In the genomic region with DNA sequence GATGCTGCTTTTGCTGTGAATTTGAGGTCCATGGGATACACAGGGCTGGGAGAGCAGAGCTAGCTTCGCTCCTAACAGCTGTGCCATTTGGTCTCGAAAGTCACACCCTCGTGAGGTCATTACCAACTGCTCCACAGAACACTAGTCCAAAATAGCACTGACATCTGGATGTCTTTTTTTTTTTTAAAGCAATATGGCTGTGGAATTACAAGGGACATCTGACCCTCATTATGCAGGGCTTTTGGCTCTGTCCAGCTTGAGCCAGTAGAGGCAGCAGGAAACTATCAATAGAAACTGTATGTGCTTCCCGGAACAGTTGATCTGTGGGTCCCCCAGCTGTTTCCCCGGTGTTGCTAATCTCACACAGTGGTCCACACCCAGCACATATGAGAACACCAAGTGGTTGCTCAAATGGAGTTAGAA, we compare ENCODE assay signal across 16 mouse cellular contexts.
DNase-seq lines count a peak whose midpoint lies in the region; ATAC-seq and TF ChIP-seq lines count a peak whose summit lies in the region.
"Had no signal": no experiment of that assay in that cellular context is flagged by ENCODE, and none has a peak within 500 bp of the region (broad histone marks: within the 10 kb centered on the region; RNA-seq: fewer than 3 reads in every experiment).

No protein-coding gene starts in this region.

- no peaks in the 10 kb centered on the region for H3K36me3 ChIP-seq in heart, embryonic 12.5 days
- H3K36me3 ChIP-seq in embryonic facial prominence, embryonic 14.5 days (ENCODE audit: control insufficient read depth, insufficient read depth, low read length), result no peaks in the 10 kb centered on the region
- no peaks in the 10 kb centered on the region for H3K36me3 ChIP-seq in myocyte (ENCODE audit: control insufficient read depth, insufficient read depth)
- H3K36me3 ChIP-seq: liver, embryonic 15.5 days; midbrain, embryonic 12.5 days had no signal

- intact Hi-C loops in heart, postnatal 10 days (cut with DNase I), result no loop called here

- TF ChIP-seq POLR2A in myocyte (IDR thresholded peaks at IDR 0.05; ENCODE audit: insufficient read length, low read depth), result no peak

- TF ChIP-seq CTCF in layer of hippocampus, adult 2 months (conservative IDR thresholded peaks at IDR 0.05), result no peak

- H3ac ChIP-seq in myocyte (ENCODE audit: control insufficient read depth, insufficient read length), result no peak overlapping the region

- H3K4me1 ChIP-seq in heart, embryonic 12.5 days (replicated peaks), result peaks cover 16% of the 10 kb centered on the region
- H3K4me1 ChIP-seq in embryonic facial prominence, embryonic 14.5 days (ENCODE audit: control insufficient read depth, insufficient read depth, low read length), result no peaks in the 10 kb centered on the region
- H3K4me1 ChIP-seq: liver, embryonic 15.5 days; midbrain, embryonic 12.5 days had no signal

- no peak overlapping the region for H3K9ac ChIP-seq in heart, embryonic 12.5 days
- no peak overlapping the region for H3K9ac ChIP-seq in embryonic facial prominence, embryonic 14.5 days (ENCODE audit: low read depth, low read length)
- H3K9ac ChIP-seq: liver, embryonic 15.5 days; midbrain, embryonic 12.5 days had no signal

- peak; percentile 57 to 77 for DNase-seq in heart, adult 9 months (ENCODE audit: low spot score in 2 of 2)
- peak; percentile 52 for DNase-seq in embryonic facial prominence, embryonic 14.5 days (ENCODE audit: low spot score)
- peak; percentile 55 to 61 for DNase-seq in heart, postnatal 10 days
- no peak for DNase-seq in kidney, postnatal 36 days
- DNase-seq in layer of hippocampus, adult 2 months (ENCODE audit: low spot score in 2 of 2), result no peak
- DNase-seq: adrenal gland, postnatal 10 days; cerebellum, adult 18-20 months; kidney, postnatal 25 days; lung, postnatal 36 days; thymus, adult 18-20 months had no signal

- WGBS in heart, embryonic 12.5 days, result 49% methylated on average over 5 of the region's 5 CpGs
- WGBS in embryonic facial prominence, embryonic 14.5 days, result 37% methylated on average over 5 of the region's 5 CpGs

- H3K9me3 ChIP-seq in heart, embryonic 12.5 days (replicated peaks), result no peaks in the 10 kb centered on the region
- no peaks in the 10 kb centered on the region for H3K9me3 ChIP-seq in embryonic facial prominence, embryonic 14.5 days (ENCODE audit: control insufficient read depth, low read length)
- H3K9me3 ChIP-seq: liver, embryonic 15.5 days; midbrain, embryonic 12.5 days had no signal

- H3K27ac ChIP-seq in heart, embryonic 12.5 days (ENCODE audit: poor library complexity, severe bottlenecking), result no peak overlapping the region
- H3K27ac ChIP-seq in embryonic facial prominence, embryonic 14.5 days (replicated peaks; ENCODE audit: low read depth, low read length), result no peak overlapping the region
- H3K27ac ChIP-seq in layer of hippocampus, adult 2 months, result no peak overlapping the region
- H3K27ac ChIP-seq: liver, embryonic 15.5 days; midbrain, embryonic 12.5 days had no signal

- no peak overlapping the region for H3K4me2 ChIP-seq in heart, embryonic 12.5 days
- H3K4me2 ChIP-seq in embryonic facial prominence, embryonic 14.5 days (ENCODE audit: low read depth, low read length), result no peak overlapping the region
- peak overlapping the region; percentile 44 for H3K4me2 ChIP-seq in myocyte (ENCODE audit: low read depth)
- H3K4me2 ChIP-seq: liver, embryonic 15.5 days; midbrain, embryonic 12.5 days had no signal

- no peak overlapping the region for H3K4me3 ChIP-seq in heart, embryonic 12.5 days
- H3K4me3 ChIP-seq in embryonic facial prominence, embryonic 14.5 days (ENCODE audit: low read depth, low read length), result no peak overlapping the region
- no peak overlapping the region for H3K4me3 ChIP-seq in myocyte
- no peak overlapping the region for H3K4me3 ChIP-seq in layer of hippocampus, adult 2 months
- H3K4me3 ChIP-seq: liver, embryonic 15.5 days; midbrain, embryonic 12.5 days had no signal

- no peaks in the 10 kb centered on the region for H3K27me3 ChIP-seq in heart, embryonic 12.5 days (replicated peaks)
- no peaks in the 10 kb centered on the region for H3K27me3 ChIP-seq in embryonic facial prominence, embryonic 14.5 days (replicated peaks; ENCODE audit: control insufficient read depth, insufficient read depth, low read length)
- H3K27me3 ChIP-seq in myocyte (ENCODE audit: control insufficient read depth, insufficient read depth, insufficient read length), result no peaks in the 10 kb centered on the region
- H3K27me3 ChIP-seq: liver, embryonic 15.5 days; midbrain, embryonic 12.5 days had no signal

- peaks cover 14% of the 10 kb centered on the region for H3K79me2 ChIP-seq in myocyte (ENCODE audit: control insufficient read depth, insufficient read depth)

- no peak for ATAC-seq in heart, embryonic 12.5 days (ENCODE audit: insufficient number of reproducible peaks, low FRiP score)
- peak; percentile 78 for ATAC-seq in embryonic facial prominence, embryonic 14.5 days (ENCODE audit: low read depth)
- ATAC-seq: CD4-positive, CD25-positive, alpha-beta regulatory T cell, adult 4 months; intestine, embryonic 16.5 days had no signal

TF ChIP-seq in myocyte, 11 proteins besides CTCF, POLR2A, EP300 and RAD21:
- no peak for TF ChIP-seq POLR2AphosphoS2 (IDR thresholded peaks at IDR 0.05; ENCODE audit: insufficient read length, low read depth)
- peak; percentile 35 to 85 (median 82) for TF ChIP-seq MYOD1 (IDR thresholded peaks at IDR 0.05; ENCODE audit: control insufficient read depth in 1 of 3, insufficient read length in 2 of 3, low read depth in 2 of 3)
- peak; percentile 52 to 89 (median 79) for TF ChIP-seq MYOG (IDR thresholded peaks at IDR 0.05; ENCODE audit: control insufficient read depth in 1 of 3, insufficient read depth in 1 of 3, insufficient read length in 2 of 3, low read depth in 2 of 3)
- TF ChIP-seq TCF12 (IDR thresholded peaks at IDR 0.05; ENCODE audit: insufficient read depth, poor library complexity, severe bottlenecking), result peak; percentile 64
- TF ChIP-seq CEBPB (IDR thresholded peaks at IDR 0.05; ENCODE audit: insufficient read depth, poor library complexity, severe bottlenecking), result no peak
- TF ChIP-seq E2F4 (IDR thresholded peaks at IDR 0.05; ENCODE audit: insufficient read depth), result no peak
- TF ChIP-seq MAX (IDR thresholded peaks at IDR 0.05; ENCODE audit: low read depth), result no peak
- TF ChIP-seq REST (IDR thresholded peaks at IDR 0.05; ENCODE audit: insufficient read depth, insufficient read length), result no peak
- TF ChIP-seq USF1 (IDR thresholded peaks at IDR 0.05; ENCODE audit: low read depth), result no peak
- TF ChIP-seq SRF (IDR thresholded peaks at IDR 0.05; ENCODE audit: control insufficient read depth, insufficient read length, low read depth), result no peak
- peak; percentile 47 for TF ChIP-seq TCF3 (IDR thresholded peaks at IDR 0.05; ENCODE audit: insufficient read length, low read depth)

Comparison
In these comparisons a context has a peak if more than half of its experiments do, and no peak if none do; other contexts are left out.
1. DNase-seq: peak in heart, adult 9 months (2 of 2), embryonic facial prominence, embryonic 14.5 days (single experiment) and heart, postnatal 10 days (2 of 2); none in kidney, postnatal 36 days (0 of 2) and layer of hippocampus, adult 2 months (0 of 2).